Mouse (Mus musculus) midbrain, embryonic 13.5 days (tissue): ENCODE data around the gene Hopx. TPM values are rescaled to one million over a fixed set of nuclear protein-coding genes. Genes with fewer than 3 reads are reported as not detected.

Experiments used
- ATAC-seq: fragments of 200-750 bp; cut with Nextera tagmentation; 2 replicates; pipeline ENCODE4 v1.8.0; 2017; ENCODE audit warnings: mild to moderate bottlenecking, moderate TSS enrichment, moderate library complexity
- H3K27ac ChIP-seq: fragments of 300-500 bp; sonication (generic); 2 replicates; pipeline ENCODE4 v1.5.1; 2015; ENCODE audit warnings: inconsistent platforms, mild to moderate bottlenecking, moderate library complexity
- H3K27me3 ChIP-seq: fragments of 300-500 bp; sonication (generic); 2 replicates; pipeline ENCODE4 v1.6.1; 2015; ENCODE audit warnings: mild to moderate bottlenecking, inconsistent platforms
- H3K36me3 ChIP-seq: fragments of 300-500 bp; sonication (generic); 2 replicates; pipeline ENCODE4 v1.6.1; 2015; ENCODE audit warnings: mild to moderate bottlenecking, inconsistent platforms
- H3K4me1 ChIP-seq: fragments of 300-500 bp; sonication (generic); replicated peaks from 2 replicates; pipeline ENCODE4 v1.6.1; 2015; ENCODE audit warnings: inconsistent platforms
- H3K4me2 ChIP-seq: fragments of 300-500 bp; sonication (generic); replicated peaks from 2 replicates; pipeline ENCODE4 v1.6.1; 2015; ENCODE audit warnings: moderate library complexity, mild to moderate bottlenecking, inconsistent platforms
- H3K4me3 ChIP-seq: fragments of 300-500 bp; sonication (generic); replicated peaks from 2 replicates; pipeline ENCODE4 v1.5.1; 2015; ENCODE audit warnings: mild to moderate bottlenecking, inconsistent platforms
- H3K9ac ChIP-seq: fragments of 300-500 bp; sonication (generic); replicated peaks from 2 replicates; pipeline ENCODE4 v1.6.1; 2015; ENCODE audit warnings: mild to moderate bottlenecking, inconsistent platforms
- H3K9me3 ChIP-seq: fragments of 300-500 bp; sonication (generic); 2 replicates; pipeline ENCODE4 v1.6.1; 2016; ENCODE audit warnings: mild to moderate bottlenecking, inconsistent platforms
- WGBS: fragments of 180-500 bp; shearing (Covaris S2); methylation state at CpG from one replicate; pipeline ENCODE4 v1.1.7; 2015; 5-methylcytosine and 5-hydroxymethylcytosine counted together
- polyA plus RNA-seq: library from polyadenylated mRNA; unstranded; fragments of >200 nt; fragmentation: Nextera tagmentation; extraction: Ambion mirVana; gene quantifications from 2 replicates; pipeline ENCODE4 v1.2.1, GENCODE M21; 2015

Hopx gene
- polyA plus RNA-seq, 1 experiment from 2014 or later, result 0.52 TPM

DNA sequence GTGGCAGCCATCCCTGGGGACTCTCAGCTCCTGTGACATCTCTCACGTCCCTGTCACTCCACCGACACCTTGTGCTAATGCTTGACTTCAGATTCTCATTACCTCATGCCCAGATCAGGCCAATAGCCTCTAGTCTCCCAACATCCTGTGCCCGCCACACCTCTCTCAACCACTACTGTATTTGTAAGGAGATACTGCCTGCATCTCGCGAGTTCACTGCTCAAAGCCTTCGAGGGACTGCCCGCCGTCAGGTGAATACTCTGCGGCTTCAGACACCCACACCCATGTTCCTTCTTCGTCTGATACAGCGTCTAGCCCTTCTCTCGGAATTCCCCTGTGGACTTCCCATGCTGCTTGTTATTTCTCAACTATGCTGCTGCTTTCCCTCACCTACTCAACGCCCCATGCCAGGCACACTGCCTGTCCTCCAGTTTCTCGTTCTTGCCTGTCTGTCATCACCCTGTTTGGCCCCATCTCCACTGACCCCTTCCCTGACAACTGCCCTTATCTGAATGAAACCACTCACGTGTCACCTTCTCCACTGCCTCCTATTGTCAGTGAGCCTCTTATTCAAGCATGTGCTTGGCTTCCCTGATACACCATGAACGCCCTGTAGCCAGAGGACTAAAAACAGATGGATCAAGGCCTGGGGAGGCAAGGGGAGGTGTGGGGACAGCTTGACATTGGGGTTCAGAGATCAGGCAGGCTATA, 15.5 kb upstream of the Hopx start:
- Histone ChIP-seq H3K4me2 (no peak overlapping the region), H3K9ac (no peak overlapping the region), H3K4me1 (no peaks in the 10 kb centered on the region), H3K27me3 (peaks cover 86% of the 10 kb centered on the region), H3K4me3 (no peak overlapping the region), H3K27ac (no peak overlapping the region), H3K36me3 (no peaks in the 10 kb centered on the region), H3K9me3 (peaks cover 10% of the 10 kb centered on the region; the same call in 1 of the 2 replicates)
- 80% methylated on average over 16 of the region's 16 CpGs for WGBS
- no peak for ATAC-seq

DNA sequence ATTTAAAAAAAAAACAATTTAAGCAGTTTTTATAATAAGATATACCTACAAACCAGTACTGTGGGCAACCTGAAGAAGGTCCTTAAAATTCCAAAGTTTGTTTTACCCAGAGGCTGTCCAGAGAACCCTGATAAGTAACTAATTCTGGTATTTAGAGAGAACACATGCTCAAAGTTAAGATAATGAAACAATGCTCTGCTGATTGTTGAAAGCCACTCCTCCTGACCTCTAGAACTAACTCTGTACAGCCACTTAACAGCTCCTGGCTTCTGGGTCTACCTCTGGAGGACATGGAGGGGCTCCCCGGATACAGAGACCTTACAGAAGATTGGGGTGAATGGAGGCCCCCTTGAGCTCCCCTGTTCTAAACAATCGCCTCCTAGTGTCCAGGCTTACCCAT, 15.0 kb upstream of the Hopx start:
- no peak overlapping the region for H3K9ac ChIP-seq
- peaks cover 10% of the 10 kb centered on the region; the same call in 1 of the 2 replicates for H3K9me3 ChIP-seq
- no peak overlapping the region for H3K27ac ChIP-seq
- WGBS, result 71% methylated on average over 2 of the region's 2 CpGs
- peaks cover 85% of the 10 kb centered on the region for H3K27me3 ChIP-seq
- no peaks in the 10 kb centered on the region for H3K36me3 ChIP-seq
- no peak overlapping the region for H3K4me3 ChIP-seq
- ATAC-seq, result no peak
- no peaks in the 10 kb centered on the region for H3K4me1 ChIP-seq
- H3K4me2 ChIP-seq, result no peak overlapping the region

DNA sequence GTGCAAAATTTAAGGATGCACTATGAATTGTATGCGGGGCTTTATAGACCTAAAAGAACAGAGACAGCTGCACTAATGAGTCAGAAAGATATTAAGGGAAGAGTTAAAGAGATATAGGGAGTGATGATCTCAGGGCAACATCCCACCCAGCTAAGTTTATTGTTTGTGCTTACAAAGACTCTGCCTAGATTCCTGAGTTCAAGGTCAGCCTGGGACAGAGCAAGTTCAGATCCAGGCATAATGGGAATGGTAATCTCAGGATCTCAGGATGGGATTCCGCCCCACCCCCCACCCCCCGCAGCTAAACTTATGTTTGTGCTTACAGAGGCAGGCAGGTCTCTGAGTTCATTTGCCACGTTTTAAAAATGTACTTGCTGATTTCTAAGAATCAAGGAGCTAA, 13.9 kb upstream of the Hopx start:
- H3K27ac ChIP-seq, result no peak overlapping the region
- H3K9ac ChIP-seq, result no peak overlapping the region
- no peak overlapping the region for H3K4me3 ChIP-seq
- H3K4me1 ChIP-seq, result peaks cover under 1% of the 10 kb centered on the region
- peaks cover 10% of the 10 kb centered on the region; the same call in 1 of the 2 replicates for H3K9me3 ChIP-seq
- no peaks in the 10 kb centered on the region for H3K36me3 ChIP-seq
- H3K4me2 ChIP-seq, result no peak overlapping the region
- 93% methylated on average over 4 of the region's 4 CpGs for WGBS
- H3K27me3 ChIP-seq, result peaks cover 85% of the 10 kb centered on the region
- no peak for ATAC-seq

DNA sequence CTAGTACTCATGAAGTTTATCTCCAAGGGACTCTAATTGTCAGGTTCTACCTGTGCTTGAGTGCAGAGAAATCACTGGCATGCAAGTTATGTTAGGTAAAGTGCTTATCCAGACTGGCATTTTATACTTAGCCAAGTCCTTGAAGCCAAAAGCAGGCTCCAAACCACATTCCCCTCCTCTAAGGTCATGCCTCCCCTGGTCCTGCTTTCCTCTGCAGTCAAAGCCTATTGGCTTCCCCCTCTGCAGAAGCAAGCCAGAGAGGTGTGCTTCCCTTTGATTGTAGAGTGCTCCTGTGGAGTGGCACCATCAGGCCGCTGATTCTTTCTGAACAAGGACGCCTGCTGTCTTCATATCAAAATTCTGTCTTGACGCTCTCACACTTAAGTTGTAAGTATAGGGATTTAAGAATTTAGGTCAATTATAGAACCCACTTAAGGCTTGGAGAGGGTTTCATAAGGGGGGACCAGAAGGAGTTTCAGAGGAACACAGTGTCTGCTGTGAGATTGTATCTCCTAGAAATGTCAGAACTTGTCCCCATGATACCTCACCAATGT, 11.6 kb upstream of the Hopx start:
- ATAC-seq, result no peak
- Histone ChIP-seq H3K4me2 (no peak overlapping the region), H3K4me1 (peaks cover 24% of the 10 kb centered on the region), H3K36me3 (no peaks in the 10 kb centered on the region), H3K4me3 (no peak overlapping the region), H3K27ac (no peak overlapping the region), H3K9ac (no peak overlapping the region), H3K27me3 (peaks cover 74% of the 10 kb centered on the region), H3K9me3 (peaks cover 10% of the 10 kb centered on the region; the same call in 1 of the 2 replicates)
- WGBS, result 90% methylated on average over 3 of the region's 3 CpGs

DNA sequence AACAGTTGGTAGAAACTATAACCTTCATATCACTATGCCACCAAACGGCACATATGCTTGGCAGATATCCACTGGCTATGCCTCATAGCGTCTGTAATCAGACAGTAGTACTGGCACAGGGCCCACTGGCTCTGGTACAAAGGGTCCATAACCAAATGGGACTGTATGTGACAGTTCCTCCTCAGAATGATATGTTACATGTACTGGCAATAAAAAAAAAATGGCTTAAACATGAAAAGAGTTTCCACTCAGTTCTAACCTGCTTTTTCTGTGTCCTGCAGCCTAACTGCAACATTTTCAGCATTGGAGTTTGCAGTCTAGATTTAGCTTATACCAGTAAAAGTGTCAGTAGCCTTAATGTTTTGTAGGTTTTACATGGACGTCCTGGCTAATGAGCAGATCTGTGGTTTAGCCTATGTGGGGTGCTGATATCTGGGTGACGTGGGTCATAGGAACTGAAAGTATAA, 9.9 kb upstream of the Hopx start:
- Histone ChIP-seq H3K4me3 (no peak overlapping the region), H3K36me3 (no peaks in the 10 kb centered on the region), H3K27me3 (peaks cover 76% of the 10 kb centered on the region), H3K27ac (no peak overlapping the region), H3K4me2 (no peak overlapping the region), H3K9ac (no peak overlapping the region), H3K9me3 (peaks cover 10% of the 10 kb centered on the region; the same call in 1 of the 2 replicates), H3K4me1 (peaks cover 26% of the 10 kb centered on the region)
- 82% methylated on average over 4 of the region's 4 CpGs for WGBS
- ATAC-seq, result no peak

DNA sequence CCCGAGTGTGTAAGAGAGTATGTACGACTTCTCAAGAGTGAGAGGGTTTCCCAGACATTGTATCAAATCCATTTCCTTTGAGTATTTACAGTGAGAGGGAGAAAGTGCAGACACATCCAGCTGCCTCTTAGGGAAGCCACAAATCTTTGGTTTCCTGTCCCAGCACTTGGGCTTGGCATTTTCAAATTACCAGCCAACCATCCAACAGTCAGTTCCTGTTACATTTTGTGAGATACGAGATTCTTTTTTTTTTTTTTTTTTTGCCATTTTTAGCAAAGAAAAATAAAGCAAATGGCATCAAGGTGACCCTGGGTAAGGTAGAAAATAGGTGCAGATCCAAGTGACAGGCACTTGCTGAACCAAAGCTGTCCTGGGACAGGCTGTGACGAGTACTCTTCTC, 9.2 kb upstream of the Hopx start:
- no peak overlapping the region for H3K4me2 ChIP-seq
- H3K9ac ChIP-seq, result no peak overlapping the region
- peaks cover 78% of the 10 kb centered on the region for H3K27me3 ChIP-seq
- H3K27ac ChIP-seq, result no peak overlapping the region
- 90% methylated on average over 4 of the region's 4 CpGs for WGBS
- no peak overlapping the region for H3K4me3 ChIP-seq
- peaks cover 9% of the 10 kb centered on the region; the same call in 1 of the 2 replicates for H3K9me3 ChIP-seq
- H3K36me3 ChIP-seq, result no peaks in the 10 kb centered on the region
- no peak for ATAC-seq
- H3K4me1 ChIP-seq, result peaks cover 26% of the 10 kb centered on the region

DNA sequence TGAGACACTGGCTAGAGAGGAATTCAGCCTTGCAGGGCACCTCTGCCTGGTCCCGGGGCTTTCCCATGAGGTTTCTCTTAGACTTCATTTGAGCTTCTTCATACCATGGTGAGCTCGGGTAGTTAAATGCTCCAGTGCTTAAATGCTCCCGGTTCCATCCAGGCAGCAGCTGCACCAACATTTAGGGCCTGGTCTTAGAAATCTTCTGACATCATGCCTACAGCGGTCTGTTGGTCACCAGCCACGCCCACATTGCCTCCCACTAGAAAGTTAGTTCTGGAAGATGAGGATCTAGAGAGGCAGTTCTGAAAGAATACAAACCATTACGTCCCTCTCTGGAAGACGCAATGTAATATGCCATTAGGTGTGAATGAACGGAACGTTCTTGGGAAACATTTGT, 8.7 kb upstream of the Hopx start:
- H3K4me1 ChIP-seq, result peaks cover 26% of the 10 kb centered on the region
- H3K4me3 ChIP-seq, result no peak overlapping the region
- no peak overlapping the region for H3K27ac ChIP-seq
- no peak overlapping the region for H3K4me2 ChIP-seq
- no peaks in the 10 kb centered on the region for H3K36me3 ChIP-seq
- 52% methylated on average over 9 of the region's 9 CpGs for WGBS
- H3K9me3 ChIP-seq, result 0 out of 2 replicates have a peak, but pooled peaks cover 4% of the 10 kb centered on the region
- ATAC-seq, result no peak
- H3K9ac ChIP-seq, result no peak overlapping the region
- H3K27me3 ChIP-seq, result peaks cover 78% of the 10 kb centered on the region

DNA sequence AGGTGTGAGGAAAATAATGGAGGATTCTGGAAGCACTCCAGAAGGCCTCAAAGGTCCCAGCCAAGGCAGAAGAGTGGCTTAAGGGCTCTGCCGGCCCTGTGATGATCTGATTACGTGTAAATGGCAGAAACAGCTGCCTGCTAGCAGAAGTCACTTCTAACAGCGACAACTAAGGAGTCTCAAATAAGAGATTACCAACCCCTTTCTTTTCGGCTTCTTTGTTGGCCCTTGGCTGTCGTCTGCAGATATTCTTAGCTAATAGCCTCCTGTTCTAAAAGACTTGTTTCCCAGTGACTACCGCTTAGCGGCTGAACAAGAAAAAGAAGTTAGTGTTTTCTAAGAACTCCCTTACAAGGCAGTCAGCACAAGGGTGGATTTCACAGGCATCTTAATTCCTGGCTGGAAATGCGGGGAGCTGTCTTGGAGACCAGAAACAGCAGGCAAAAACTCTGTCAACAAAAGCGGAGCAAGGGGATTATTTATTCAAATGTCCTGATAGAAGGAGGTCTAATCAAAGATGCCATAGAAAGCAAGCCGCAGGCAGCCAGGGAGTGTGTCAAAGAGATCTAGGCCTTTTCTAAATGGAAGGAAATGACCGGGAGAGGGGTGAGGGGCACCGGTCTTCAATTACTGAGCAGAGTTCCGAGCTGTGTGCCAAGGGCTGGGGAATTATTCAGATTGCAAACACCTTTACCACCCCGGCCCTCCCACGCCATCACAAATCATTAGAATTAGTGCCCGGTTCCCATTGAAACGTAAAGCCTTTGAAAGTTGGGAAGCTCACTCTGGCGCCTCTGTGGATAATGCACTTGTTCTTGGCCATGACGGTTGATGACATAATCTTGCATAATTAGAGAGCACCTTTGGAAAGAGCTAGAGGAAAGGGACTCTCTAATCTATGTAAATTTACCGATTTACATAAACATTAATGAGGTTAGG, 7.6 kb upstream of the Hopx start:
- Histone ChIP-seq H3K27me3 (peaks cover 81% of the 10 kb centered on the region), H3K4me2 (peak overlapping the region; percentile 28), H3K27ac (peak overlapping the region; percentile 62), H3K4me3 (no peak overlapping the region), H3K9ac (no peak overlapping the region), H3K36me3 (no peaks in the 10 kb centered on the region), H3K4me1 (peaks cover 26% of the 10 kb centered on the region), H3K9me3 (no peaks in the 10 kb centered on the region)
- peak; percentile 93 for ATAC-seq
- 3% methylated on average over 20 of the region's 20 CpGs for WGBS

DNA sequence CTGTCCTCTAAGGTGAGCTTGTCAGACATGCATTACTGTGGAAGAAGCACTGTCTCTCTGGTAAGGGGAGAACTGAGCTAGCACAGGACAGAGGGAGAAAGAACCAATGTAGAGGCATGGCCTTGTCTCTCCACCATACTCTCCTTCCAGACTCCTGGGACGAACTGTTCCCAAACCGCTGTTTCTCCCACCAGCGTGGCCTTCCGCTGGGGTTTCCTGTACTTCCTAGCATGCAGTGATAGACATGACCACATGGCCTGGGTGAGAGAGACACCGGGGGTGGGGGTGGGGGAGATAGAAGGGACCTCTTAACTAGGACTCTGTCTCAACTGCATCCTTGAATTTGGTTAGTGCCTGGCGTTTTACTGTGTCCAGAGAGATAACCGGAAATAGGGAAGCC, 5.8 kb upstream of the Hopx start:
- H3K27me3 ChIP-seq, result peaks cover 82% of the 10 kb centered on the region
- no peaks in the 10 kb centered on the region for H3K36me3 ChIP-seq
- H3K27ac ChIP-seq, result no peak overlapping the region
- H3K4me1 ChIP-seq, result peaks cover 26% of the 10 kb centered on the region
- no peak overlapping the region for H3K4me3 ChIP-seq
- no peak for ATAC-seq
- H3K4me2 ChIP-seq, result no peak overlapping the region
- WGBS, result 98% methylated on average over 7 of the region's 7 CpGs
- H3K9ac ChIP-seq, result no peak overlapping the region
- H3K9me3 ChIP-seq, result no peaks in the 10 kb centered on the region

DNA sequence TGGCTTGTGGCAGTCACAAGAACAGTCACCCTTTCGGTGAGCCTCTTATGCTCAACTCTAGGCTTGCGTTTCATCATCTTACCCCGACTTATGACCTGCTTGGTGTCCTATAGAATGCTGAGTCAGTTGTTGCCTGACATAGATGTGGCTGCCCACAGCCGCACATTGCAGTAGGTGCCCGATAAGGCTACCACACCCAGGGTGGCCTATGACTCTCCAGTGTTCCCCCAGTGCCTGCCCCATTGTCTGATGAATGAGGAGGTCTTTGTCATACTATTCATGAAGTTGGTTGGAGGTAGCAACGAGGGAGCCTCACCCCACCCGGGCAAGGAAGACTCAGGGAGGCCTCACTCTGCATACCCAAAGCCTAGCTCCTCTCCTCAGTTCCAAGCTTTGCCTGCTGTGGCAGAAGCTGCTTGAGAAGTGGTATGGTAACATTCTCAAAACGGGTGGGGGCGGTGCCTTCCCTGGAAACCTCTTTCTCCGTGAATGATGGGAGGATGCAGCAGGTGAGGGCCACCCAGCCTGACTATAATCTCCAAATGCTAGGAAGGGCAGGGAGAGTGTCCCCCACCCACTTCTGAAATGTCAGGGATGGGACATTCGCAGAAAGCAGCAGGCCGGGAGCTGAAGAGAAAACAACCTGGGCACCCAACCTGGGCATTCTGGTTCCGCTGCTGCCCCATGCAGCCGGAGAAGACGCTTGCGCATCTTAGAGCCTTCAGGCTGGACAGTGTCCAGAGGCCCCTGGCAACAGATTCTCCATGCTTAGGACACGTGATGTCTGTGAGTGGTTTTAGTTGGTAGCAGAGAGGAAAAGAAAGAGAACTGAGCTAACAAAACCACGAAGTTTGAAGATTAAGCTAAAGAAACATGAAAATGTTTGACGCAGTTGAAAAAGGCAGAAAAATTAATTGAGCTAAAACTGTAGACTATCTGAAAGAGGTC, 4.8 kb upstream of the Hopx start:
- Histone ChIP-seq H3K27ac (no peak overlapping the region), H3K4me2 (no peak overlapping the region), H3K36me3 (no peaks in the 10 kb centered on the region), H3K4me1 (peaks cover 36% of the 10 kb centered on the region), H3K4me3 (no peak overlapping the region), H3K27me3 (peaks cover 83% of the 10 kb centered on the region), H3K9me3 (no peaks in the 10 kb centered on the region), H3K9ac (no peak overlapping the region)
- no peak for ATAC-seq
- 78% methylated on average over 19 of the region's 19 CpGs for WGBS

DNA sequence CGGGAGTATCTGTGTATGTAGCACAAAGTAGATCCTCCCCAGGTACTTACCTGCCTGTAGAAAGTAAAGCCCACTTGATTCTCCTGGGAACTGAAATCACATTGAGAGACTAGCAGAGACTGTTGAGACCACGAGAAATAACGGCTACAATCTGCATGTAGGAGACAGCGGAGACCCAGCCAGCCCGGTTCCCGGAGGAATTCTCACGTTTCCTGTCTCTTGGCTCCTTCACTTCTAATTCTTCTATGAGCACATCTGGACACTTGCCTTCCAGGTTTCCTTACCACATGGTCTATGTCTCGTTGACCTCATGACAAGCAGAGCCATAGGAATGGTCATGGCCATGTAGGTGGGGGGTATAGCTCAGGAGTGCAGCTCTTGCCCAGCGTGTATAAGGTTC, 811 bp upstream of the Hopx start:
- 88% methylated on average over 9 of the region's 9 CpGs for WGBS

More for the DNA sequence above, 811 bp upstream of the Hopx start:
- peaks cover 92% of the 10 kb centered on the region for H3K27me3 ChIP-seq
- no peak overlapping the region for H3K4me2 ChIP-seq
- no peaks in the 10 kb centered on the region for H3K36me3 ChIP-seq
- ATAC-seq, result no peak
- H3K9me3 ChIP-seq, result no peaks in the 10 kb centered on the region
- H3K4me1 ChIP-seq, result peaks cover 14% of the 10 kb centered on the region
- no peak overlapping the region for H3K4me3 ChIP-seq
- H3K27ac ChIP-seq, result no peak overlapping the region
- H3K9ac ChIP-seq, result no peak overlapping the region
